Mouse (Mus musculus): ENCODE results near the gene Aph1b.

DNA sequence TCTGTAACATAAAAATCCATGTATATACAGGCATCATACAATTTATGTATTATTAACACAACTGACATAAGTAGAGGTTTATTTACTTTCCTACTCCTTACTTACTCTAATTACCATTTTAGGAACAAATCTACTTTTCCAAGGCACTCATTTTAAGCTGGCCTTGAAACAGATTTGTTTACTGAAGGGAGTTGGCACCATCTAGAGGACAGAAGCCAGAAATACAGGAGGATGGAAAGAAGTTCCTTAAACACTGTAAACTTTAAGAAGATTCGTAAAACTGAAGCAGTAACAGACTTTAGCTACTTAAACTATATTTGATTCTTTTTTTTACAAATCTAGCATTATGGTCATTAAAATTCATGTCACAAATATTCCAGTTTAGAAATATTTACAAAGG, 30.7 kb upstream of the Aph1b start:
- no peak for TF ChIP-seq CTCF (IDR thresholded peaks at IDR 0.05; ENCODE audit: borderline replicate concordance, control insufficient read depth, extremely low read depth, insufficient read depth, low read length, poor library complexity)
- no peak for TF ChIP-seq POLR2A (IDR thresholded peaks at IDR 0.05; ENCODE audit: control insufficient read depth, extremely low read depth, insufficient read depth, low read length, poor library complexity)

Measured in thymus, adult 2 months (tissue).